Mouse (Mus musculus) heart, adult 2 months (tissue): ENCODE measurements around the gene Tbc1d7. TPM values are rescaled to one million over a fixed set of nuclear protein-coding genes. Genes with fewer than 3 reads are reported as not detected.

Experiments used
- DNase-seq, 2 experiments: peaks; one replicate each; pipeline ENCODE4 v3.0.0; 2021
- H3K27ac ChIP-seq: fragments of 200-600 bp; 2 replicates; pipeline ENCODE4 v1.8.1; 2022
- H3K27me3 ChIP-seq: fragments of 200-500 bp; 2 replicates; pipeline ENCODE4 v1.6.1; 2012; ENCODE audit warnings: mild to moderate bottlenecking, low read length, inconsistent platforms, mixed read lengths; ENCODE audit not compliant: control insufficient read depth, insufficient read depth
- H3K36me3 ChIP-seq: fragments of 200-500 bp; 2 replicates; pipeline ENCODE4 v1.6.1; 2012; ENCODE audit warnings: low read length, inconsistent platforms; ENCODE audit not compliant: control insufficient read depth, insufficient read depth
- H3K4me1 ChIP-seq: fragments of 200-500 bp; 2 replicates; pipeline ENCODE4 v1.6.1; 2011; ENCODE audit warnings: low read length; ENCODE audit not compliant: control insufficient read depth, insufficient read depth
- H3K4me3 ChIP-seq: fragments of 200-600 bp; 2 replicates; pipeline ENCODE4 v1.8.1; 2022
- H3K79me2 ChIP-seq: fragments of 200-500 bp; replicated peaks from 2 replicates; pipeline ENCODE4 v1.6.1; 2012; ENCODE audit warnings: mild to moderate bottlenecking, inconsistent platforms, low read length, moderate library complexity, mixed read lengths; ENCODE audit not compliant: control insufficient read depth, insufficient read depth
- H3K9ac ChIP-seq: fragments of 200-500 bp; 2 replicates; pipeline ENCODE4 v1.6.1; 2012; ENCODE audit warnings: low read depth, mild to moderate bottlenecking, control low read depth, inconsistent platforms, low read length, mixed read lengths
- CTCF ChIP-seq: fragments of 200-600 bp; IDR thresholded peaks from 2 replicates; pipeline ENCODE4 v1.8.1; 2022; ENCODE audit warnings: antibody characterized with exemption, mild to moderate bottlenecking, moderate library complexity
- EP300 ChIP-seq: fragments of 200-500 bp; IDR thresholded peaks from 2 replicates; pipeline ENCODE4 v1.6.1; 2011; ENCODE audit warnings: low read depth, low read length, control low read depth; ENCODE audit not compliant: insufficient read depth
- POLR2A ChIP-seq: fragments of 200-500 bp; IDR thresholded peaks from 2 replicates; pipeline ENCODE4 v1.6.1; 2011; ENCODE audit warnings: mild to moderate bottlenecking, low read depth, low read length, control low read depth; ENCODE audit not compliant: insufficient read depth
- WGBS: fragments of 180-500 bp; shearing (Covaris S2); methylation state at CpG from one replicate; pipeline ENCODE4 v1.1.7; 2018; 5-methylcytosine and 5-hydroxymethylcytosine counted together
- intact Hi-C: fragments of 180-260 bp; cut with DNase I; formaldehyde crosslinking; loops from one replicate; pipeline ENCODE4 v1.15.1; 2025
- long read RNA-seq: library from polyadenylated mRNA; stranded (forward); transcript quantifications from one replicate; pipeline ENCODE4 v2.0.0, GENCODE M21; 2021
- polyA plus RNA-seq: library from polyadenylated mRNA; depleted of rRNA; stranded (reverse); fragments of >200 nt; gene quantifications from 2 replicates; pipeline ENCODE4 v1.2.3, GENCODE M21; 2012; rRNA removed
- total RNA-seq, 2 experiments: library from RNA; stranded (reverse); gene quantifications; 2 replicates each; pipeline ENCODE4 v1.2.3; 2021

Gene Tbc1d7
- 10 to 100 TPM; 28.5 to 28.8 TPM for total RNA-seq
- polyA plus RNA-seq, result 33.4 and 34.1 TPM in 2 replicates
- long read RNA-seq, transcript Tbc1d7-202 (8 exons, 1,246 nt), result major isoform, 18 of 59 reads
- long read RNA-seq, partial matches to known transcripts, result 0 of 59 reads
- long read RNA-seq, other reads (novel, unspliced or antisense), result 39 of 59 reads

DNA sequence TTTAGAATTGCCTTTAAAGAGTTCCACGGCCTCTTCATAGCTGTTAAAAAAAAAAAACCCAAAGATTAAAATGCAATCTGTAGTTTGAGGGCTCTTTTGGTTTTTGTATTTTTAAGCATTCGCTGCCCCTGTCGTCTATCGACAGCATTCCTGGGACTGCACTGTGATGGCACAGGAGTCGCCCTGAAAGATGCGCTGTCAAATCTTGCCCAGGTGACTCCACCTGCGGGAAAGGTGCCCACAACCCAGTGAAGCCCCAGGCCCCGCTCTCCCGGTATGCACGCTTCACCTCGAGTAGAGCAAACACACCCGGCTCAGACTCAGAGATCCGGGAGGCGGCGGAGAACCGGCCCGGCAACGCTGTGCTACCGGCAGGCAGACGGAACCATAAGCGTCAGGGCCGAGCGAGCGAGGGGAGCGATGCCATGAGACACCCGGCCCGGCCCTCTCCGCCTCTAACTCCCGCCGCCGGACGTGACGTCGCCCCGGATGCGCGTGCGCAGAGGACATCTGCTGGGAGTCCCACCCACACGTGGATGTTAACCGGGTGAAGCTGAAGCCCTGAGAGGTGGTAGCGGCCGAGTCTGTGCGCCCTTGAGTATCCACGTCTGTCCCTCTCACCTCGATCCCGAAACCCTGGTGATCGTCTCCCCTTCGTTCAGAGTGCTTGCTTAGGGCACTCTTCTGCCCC lies at the start of gene Tbc1d7:
Gene Tbc1d7 (minus strand): TSS at position 482 of the 691 bp plus-strand sequence.
- no peaks in the 10 kb centered on the region for H3K79me2 ChIP-seq
- 0 out of 2 replicates have a peak, but pooled peaks cover 2% of the 10 kb centered on the region for H3K4me1 ChIP-seq
- peak; percentile 98 to 99 for DNase-seq
- WGBS, result under 1% methylated on average over 48 of the region's 48 CpGs
- no peaks in the 10 kb centered on the region for H3K36me3 ChIP-seq
- H3K9ac ChIP-seq, result peak within 1 kb of the TSS; percentile 77
- no peak for TF ChIP-seq CTCF
- peak; percentile 98 for TF ChIP-seq POLR2A
- peak within 1 kb of the TSS; percentile 86 for H3K4me3 ChIP-seq
- intact Hi-C loops, result loop anchor here (5.0 kb wide), 2 partner anchors 311 to 391 kb away; partner anchors contain the start of genes Mcur1 and Ranbp9
- peak within 1 kb of the TSS; percentile 82 for H3K27ac ChIP-seq
- no peaks in the 10 kb centered on the region for H3K27me3 ChIP-seq

DNA sequence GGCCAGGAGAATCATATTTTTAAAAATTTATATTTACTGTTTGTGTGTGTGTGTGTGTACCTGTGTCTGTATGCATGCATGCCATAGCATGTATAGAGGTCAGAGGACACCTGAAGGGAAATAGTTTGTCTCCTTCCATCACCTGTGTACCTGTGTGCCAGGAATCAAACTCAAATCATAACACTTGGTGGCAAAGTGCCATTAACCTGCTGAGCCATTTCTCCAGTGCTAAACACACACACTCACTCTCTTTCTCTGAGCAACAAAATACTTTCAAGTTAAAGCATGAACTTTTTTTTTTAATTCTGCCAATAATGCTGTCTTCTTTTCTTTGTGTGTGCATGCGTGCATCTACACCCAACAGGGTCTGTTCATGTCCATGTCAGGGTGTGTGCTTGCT lies 49.3 kb upstream of the Tbc1d7 start:
- DNase-seq, result no peak
- intact Hi-C loops, result no loop called here

DNA sequence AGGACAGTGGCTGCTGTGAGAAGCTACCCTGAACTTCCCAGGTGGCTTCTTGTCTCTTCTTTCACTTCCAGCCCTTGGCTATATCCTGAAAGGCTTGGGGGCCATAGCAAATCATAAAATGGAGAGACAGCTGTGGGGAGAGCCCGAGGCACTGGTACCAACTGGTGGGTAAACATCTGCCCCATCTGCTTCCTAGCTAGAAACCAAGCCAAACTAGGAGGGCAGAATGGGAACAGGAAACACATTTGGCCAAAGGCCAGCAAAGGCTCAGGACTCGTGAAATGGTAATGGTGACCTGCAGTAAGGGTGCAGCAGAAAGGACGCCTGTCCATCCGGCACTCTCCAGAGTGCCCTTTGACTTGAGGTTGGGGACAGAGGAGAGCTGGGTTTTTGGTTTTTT lies 47.5 kb upstream of the Tbc1d7 start:
- intact Hi-C loops, result no loop called here
- WGBS, result 26% methylated on average over 4 of the region's 4 CpGs
- Histone ChIP-seq H3K9ac (no peak overlapping the region), H3K79me2 (0 out of 2 replicates have a peak, but pooled peaks cover 4% of the 10 kb centered on the region), H3K4me1 (peaks cover 8% of the 10 kb centered on the region), H3K27ac (no peak overlapping the region; the same call in 1 of the 2 replicates), H3K4me3 (no peak overlapping the region), H3K36me3 (peaks cover 2% of the 10 kb centered on the region; the same call in 1 of the 2 replicates), H3K27me3 (no peaks in the 10 kb centered on the region)
- no peak for DNase-seq
- TF ChIP-seq EP300 (no peak), CTCF (no peak), POLR2A (no peak)

More for the DNA sequence above, 49.3 kb upstream of the Tbc1d7 start:
- WGBS, result 87% methylated on average over 1 of the region's 1 CpGs
- no peaks in the 10 kb centered on the region for H3K27me3 ChIP-seq
- TF ChIP-seq POLR2A (no peak), EP300 (no peak), CTCF (no peak)
- no peak overlapping the region for H3K27ac ChIP-seq
- H3K36me3 ChIP-seq, result peaks cover 2% of the 10 kb centered on the region; the same call in 1 of the 2 replicates
- H3K9ac ChIP-seq, result no peak overlapping the region
- H3K79me2 ChIP-seq, result peaks cover 4% of the 10 kb centered on the region; the same call in 1 of the 2 replicates
- peaks cover 7% of the 10 kb centered on the region for H3K4me1 ChIP-seq
- H3K4me3 ChIP-seq, result no peak overlapping the region

DNA sequence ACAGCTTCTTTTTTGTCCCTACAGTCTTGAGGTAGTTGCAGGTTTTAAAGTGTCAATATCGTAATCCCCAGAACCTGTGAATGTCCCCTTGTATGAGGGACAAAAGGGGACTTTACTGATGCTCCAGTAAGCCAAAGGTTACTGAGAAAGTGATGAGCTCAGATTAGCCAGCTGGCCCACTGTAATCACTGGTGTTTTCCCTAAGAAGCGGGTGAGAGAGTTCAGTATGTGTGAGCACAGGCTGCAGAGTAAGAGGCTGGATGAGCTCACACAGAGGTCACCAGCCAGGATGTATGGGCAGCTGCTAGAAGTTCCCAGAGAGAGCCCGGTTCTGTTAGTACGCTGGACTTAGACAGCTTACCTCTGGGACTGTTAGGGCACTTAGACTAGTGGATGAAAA lies 47.0 kb upstream of the Tbc1d7 start:
- no peak overlapping the region for H3K9ac ChIP-seq
- peak overlapping the region; percentile 37 for H3K27ac ChIP-seq
- WGBS, result 59% methylated on average over 4 of the region's 4 CpGs
- TF ChIP-seq CTCF, result no peak
- intact Hi-C loops, result no loop called here
- peaks cover 2% of the 10 kb centered on the region; the same call in 1 of the 2 replicates for H3K36me3 ChIP-seq
- no peak overlapping the region for H3K4me3 ChIP-seq
- no peaks in the 10 kb centered on the region for H3K27me3 ChIP-seq
- DNase-seq, result no peak
- H3K4me1 ChIP-seq, result peaks cover 8% of the 10 kb centered on the region
- 0 out of 2 replicates have a peak, but pooled peaks cover 4% of the 10 kb centered on the region for H3K79me2 ChIP-seq

DNA sequence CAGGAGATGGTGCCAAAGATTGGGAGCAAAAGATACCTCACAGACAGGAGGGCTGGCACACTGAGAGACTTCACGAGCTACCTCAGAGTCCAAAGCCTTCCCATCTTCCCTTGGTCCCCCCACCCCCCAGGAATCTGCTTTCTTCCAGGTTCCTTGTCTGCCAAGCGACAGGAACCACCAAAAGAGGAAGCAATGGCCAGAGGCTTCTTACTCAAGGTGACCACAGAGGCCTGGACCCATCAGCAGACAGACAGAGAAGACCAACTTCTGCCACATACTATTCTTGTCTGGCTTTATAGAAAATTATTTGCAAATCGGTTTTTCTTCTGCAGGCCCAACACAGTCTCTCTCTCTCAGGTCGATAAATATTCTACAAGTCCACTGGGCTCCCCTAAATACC lies 46.4 kb upstream of the Tbc1d7 start:
- intact Hi-C loops, result no loop called here
- WGBS, result 65% methylated on average over 4 of the region's 4 CpGs

GRCm38 (mm10) chr13:43217059-43217458 lies 45.8 kb upstream of the Tbc1d7 start:
- Histone ChIP-seq H3K4me1 (peaks cover 8% of the 10 kb centered on the region), H3K9ac (no peak overlapping the region), H3K79me2 (0 out of 2 replicates have a peak, but pooled peaks cover 1% of the 10 kb centered on the region), H3K4me3 (no peak overlapping the region), H3K27ac (no peak overlapping the region), H3K36me3 (peaks cover 2% of the 10 kb centered on the region; the same call in 1 of the 2 replicates), H3K27me3 (no peaks in the 10 kb centered on the region)
- WGBS, result 47% methylated on average over 8 of the region's 8 CpGs
- no peak for DNase-seq
- TF ChIP-seq POLR2A (no peak), CTCF (no peak), EP300 (no peak)
- intact Hi-C loops, result no loop called here

More for the DNA sequence above, 46.4 kb upstream of the Tbc1d7 start:
- Histone ChIP-seq H3K79me2 (0 out of 2 replicates have a peak, but pooled peaks cover 1% of the 10 kb centered on the region), H3K27me3 (no peaks in the 10 kb centered on the region), H3K36me3 (peaks cover 2% of the 10 kb centered on the region; the same call in 1 of the 2 replicates), H3K4me1 (peaks cover 8% of the 10 kb centered on the region), H3K27ac (peak overlapping the region; percentile 37), H3K4me3 (no peak overlapping the region), H3K9ac (no peak overlapping the region)
- no peak for TF ChIP-seq CTCF
- no peak for TF ChIP-seq POLR2A
- TF ChIP-seq EP300, result no peak
- no peak for DNase-seq
